Mouse (Mus musculus) right cerebral cortex, adult 2 months (tissue): Measurements from ENCODE around the gene Fzd2.

Source experiments
- DNase-seq, 2 experiments: peaks; one replicate each; pipeline ENCODE4 v3.0.0; 2021 to 2022; ENCODE audit warnings: low spot score in 2 of 2

Fzd2 gene

GRCm38 (mm10) chr11:102619449-102619848 lies 15.3 kb downstream of the Fzd2 start:
- no peak for DNase-seq

GRCm38 (mm10) chr11:102623876-102624789 lies 19.9 kb downstream of the Fzd2 start:
- DNase-seq, result no peak

DNA sequence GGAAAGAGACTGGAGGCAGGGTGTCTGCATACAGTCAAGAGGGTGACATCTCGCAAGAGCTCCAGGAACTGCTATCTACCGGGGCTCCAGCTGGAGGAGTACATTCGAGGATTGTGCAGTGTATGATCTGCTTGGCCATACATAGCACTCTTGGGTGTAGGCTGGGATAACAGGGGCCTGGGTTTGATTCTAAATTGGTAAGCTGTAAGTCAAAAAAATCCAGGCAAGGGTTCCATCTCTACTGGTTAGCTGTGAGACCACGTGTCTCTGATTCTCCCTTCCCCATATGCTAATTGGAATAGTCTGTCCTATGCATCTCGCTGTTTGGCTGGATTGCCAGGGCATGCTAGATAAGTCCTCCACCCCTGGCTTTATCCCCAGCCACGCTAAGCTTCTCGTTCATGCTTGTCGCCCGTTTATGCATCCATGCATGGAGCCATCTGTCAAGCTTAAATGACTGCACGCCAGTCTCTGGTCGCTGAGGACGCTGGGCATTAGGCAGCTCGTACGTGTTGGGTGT lies 20.8 kb downstream of the Fzd2 start:
- no peak for DNase-seq

- no peak for DNase-seq
Measured at GRCm38 (mm10) chr11:102627171-102627931, 23.2 kb downstream of the Fzd2 start.

- no peak for DNase-seq
Measured at GRCm38 (mm10) chr11:102628529-102628928, 24.3 kb downstream of the Fzd2 start.

DNA sequence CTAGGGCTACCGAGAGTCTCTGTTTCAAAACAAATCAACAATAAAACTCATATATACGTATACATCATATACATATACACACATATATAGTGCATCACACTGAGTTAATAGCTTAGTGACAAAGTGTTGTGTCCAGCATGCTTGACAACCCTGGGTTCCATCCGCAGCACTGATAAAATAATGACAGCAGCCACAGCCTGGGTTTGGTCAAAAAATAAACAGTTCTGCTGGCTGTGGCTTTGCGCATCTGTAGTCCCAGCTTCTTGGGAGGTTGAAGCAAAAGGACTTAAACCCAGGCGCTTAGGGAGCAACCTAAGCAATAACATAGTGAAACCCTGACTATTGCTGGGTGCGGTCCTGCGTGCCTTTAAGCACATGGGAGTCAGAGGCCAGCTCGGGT lies 25.2 kb downstream of the Fzd2 start:
- no peak for DNase-seq

DNA sequence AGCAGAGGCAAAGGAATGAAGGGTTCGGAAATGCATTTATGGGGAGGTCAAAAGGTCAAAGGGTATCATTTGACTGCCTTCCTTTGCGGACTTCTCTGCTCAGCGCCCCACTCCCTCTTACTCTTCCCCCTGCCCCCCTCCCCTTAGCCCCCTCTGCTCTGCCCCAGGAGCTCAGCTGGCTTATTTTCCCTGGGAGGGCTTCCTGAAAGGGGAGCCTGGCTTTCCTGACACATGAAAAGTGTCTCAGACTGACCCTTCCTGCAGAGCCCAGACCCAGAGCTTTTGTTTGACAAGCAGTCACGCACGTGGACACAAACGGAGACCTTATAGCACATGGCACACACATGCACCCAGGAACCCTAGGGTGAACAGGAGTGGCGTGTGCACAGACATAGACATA lies 26.5 kb downstream of the Fzd2 start:
- DNase-seq, result no peak

DNA sequence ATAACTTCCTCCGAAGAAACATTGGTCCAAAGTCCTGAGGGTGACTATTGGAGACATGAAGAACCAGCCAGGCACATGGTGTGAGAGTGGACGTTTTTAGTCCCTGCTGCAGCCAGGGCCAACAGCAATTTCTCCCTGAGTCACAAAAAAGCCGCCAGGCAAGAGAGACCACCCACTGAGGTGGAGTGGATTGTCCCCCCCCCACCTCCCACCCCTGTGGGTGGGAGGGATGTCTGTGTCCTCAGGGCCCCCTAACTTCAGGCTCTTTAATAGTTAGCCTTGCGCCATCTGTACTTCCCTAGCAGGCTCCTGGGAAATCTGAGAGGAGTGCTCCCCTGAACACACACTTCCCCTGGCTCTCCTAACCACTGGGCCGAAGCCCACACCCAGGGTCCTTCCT lies 27.0 kb downstream of the Fzd2 start:
- DNase-seq, result no peak

GRCm38 (mm10) chr11:102632725-102633124 lies 28.5 kb downstream of the Fzd2 start:
- no peak for DNase-seq

DNA sequence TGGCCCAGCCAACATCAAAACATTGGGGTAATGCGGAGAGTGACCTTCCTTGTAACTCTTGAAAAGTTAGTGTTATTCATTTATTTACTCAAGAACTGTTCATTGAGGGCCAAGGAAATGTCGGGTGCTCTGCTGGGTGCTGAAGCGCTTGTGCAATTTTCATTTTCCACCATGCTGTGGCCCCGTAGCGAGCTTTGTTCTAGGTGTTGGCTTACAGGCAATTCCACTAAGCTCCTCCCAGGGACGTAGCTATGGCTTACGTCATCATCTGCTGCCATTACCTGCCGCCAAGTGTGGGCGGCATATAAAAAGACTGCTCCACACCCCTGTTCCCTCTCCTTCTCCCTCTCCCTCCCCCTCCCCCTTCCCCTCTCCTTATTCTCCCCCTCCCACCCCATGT lies 29.2 kb downstream of the Fzd2 start:
- no peak for DNase-seq

DNA sequence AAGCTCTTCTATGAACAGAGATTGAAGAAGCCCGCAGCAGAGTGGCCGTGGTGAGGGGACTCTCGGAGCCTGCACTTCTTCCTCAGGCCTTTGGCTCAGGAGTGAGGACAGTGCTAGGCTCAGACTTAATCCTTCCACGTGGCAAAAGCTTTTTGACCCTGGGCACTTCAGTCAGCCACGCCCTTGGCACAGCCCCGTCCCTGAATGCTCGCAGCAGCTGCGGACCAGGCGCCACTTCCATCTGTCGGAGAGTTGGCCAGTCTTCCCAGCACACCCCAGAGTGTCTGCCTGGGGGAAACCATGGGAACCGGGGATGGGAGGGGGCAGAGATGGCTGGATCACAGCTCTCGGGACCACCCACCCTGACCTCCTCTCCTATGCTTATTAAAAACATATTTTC lies 32.7 kb downstream of the Fzd2 start:
- no peak for DNase-seq

GRCm38 (mm10) chr11:102643891-102644382 lies 39.7 kb downstream of the Fzd2 start:
- DNase-seq, result no peak

DNA sequence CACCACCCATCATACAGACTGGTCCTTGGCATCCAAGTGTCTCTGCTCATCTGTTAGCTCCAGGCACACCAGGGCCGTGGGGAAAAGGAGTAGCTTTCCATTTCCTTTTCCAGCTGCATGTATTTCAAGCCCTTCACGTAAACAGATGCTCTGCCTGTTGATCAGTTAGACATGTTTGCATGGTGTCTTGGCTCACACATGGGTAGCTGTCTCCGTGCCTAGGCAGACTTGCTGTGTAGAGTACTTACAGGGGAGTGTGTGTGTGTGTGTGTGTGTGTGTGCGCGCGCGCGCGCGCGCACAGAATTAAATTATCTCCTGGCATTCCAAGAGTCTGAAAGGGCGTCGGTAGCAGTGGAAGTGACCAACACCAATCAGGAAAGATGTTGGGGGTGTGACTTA lies 42.0 kb downstream of the Fzd2 start:
- no peak for DNase-seq

GRCm38 (mm10) chr11:102647885-102648284 lies 43.7 kb downstream of the Fzd2 start:
- no peak for DNase-seq

DNA sequence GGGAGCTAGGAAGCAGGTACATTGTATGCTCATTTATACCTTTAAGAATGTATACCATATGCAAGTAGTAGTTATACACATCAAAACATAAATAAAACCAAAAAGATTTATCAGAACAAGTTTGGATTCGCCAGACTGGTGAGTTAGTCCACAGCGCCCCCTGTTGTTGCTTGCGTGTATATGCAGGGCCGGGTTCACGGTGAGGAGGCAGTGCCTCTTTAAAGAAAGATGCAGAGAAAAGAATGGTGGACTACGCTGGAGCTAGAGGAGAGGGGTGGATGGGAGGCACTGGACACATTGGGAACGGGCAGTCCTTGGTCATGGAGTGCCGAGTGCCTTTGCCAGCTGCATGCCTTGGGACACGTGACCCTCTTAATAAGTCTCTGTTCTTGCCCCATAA lies 47.2 kb downstream of the Fzd2 start:
- peak; percentile 66 to 84 for DNase-seq

DNA sequence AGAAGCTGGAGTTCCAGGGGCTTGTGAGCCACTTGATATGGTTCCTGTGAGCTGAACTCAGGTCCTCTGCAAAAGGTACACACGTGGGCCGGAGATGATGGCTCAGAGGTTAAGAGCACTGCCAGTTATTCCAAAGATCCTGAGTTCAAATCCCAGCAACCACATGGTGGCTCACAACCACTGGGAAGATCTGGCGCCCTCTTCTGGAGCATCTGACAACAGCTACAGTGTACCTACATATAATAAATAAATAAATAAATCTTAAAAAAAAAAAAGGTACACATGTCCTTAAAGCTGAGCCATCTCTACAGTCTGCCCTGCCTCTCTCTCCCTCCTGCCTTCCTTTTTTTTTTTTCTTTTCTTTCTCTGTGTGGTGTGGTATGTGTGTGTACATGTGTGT lies 48.6 kb downstream of the Fzd2 start:
- DNase-seq, result no peak

DNA sequence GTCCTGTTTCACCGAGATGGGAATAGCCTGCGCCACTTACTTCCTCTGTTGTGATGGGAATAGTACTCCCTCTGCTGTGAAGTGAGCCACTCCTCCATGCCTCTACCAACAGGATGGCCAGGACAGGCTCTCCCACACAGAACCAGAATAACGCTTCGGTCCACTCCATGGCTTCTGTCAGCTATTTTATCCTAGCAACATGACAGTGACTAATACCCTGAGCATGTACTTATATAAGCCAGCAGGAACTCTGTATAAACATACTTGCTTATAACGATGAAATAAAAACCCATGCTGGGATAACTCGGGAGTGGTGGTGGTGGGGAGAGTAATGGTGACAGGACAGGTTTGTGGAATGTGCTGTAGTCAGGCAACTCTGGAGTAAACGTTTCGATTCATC lies 51.7 kb downstream of the Fzd2 start:
- peak; percentile 25 to 41 for DNase-seq

DNA sequence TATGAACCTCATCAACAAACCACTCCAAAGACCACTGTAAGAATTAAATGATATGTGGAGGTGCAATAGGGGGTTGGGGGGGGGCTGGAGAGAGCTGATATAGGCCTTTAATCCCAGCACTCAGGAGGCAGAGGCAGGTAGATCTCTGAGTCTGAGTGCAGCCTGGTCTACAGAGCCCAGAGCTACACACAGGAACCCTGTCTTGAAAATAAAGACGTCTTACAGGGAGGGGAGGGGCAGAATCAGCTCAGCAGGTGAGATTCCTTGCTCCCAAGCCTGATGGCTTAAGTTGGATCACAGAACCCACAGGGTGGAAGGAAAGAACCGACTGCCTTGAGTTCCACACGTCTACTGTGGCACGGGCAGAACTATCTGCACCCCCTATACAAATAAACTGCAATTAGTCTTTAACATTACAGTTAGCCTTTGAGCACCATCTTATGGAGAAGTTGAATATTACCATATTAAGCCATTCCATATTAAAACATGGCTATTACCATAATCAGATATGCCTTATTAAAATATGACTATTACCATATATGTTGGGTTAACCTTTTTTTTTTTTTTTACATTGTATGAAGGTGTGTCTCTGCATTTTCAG lies 52.2 kb downstream of the Fzd2 start:
- DNase-seq, result no peak

DNA sequence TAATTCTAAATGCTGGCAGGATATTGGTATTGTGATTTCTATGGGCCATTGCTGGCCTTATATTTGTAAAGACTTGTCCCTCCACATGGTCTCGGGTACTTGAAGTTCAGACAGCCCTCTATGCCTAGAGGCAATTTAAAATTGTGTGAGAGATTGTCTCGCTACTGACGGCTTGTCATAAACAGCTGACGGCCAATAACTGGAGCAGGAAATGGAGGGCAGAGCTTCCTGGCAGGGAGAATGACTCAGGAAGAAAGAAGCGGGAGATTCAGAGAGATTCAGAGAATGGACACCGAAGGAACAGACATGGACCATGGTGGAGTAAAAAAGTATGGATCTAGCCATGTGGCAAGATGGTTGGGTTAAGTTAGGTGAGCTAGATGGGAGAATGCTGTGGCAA lies 52.7 kb downstream of the Fzd2 start:
- no peak for DNase-seq
